Mouse (Mus musculus) lung, postnatal 36 days (tissue): Measurements from ENCODE around the gene Slc12a7.
A peak's percentile ranks its signal among the peaks of the same experiment; 100 is the strongest.
"Not testable (repeated sequence)": the region's sequence is repeated elsewhere in the genome, so short reads cannot be mapped to it uniquely, and the experiment has no call there.

Experiments
- DNase-seq: peaks from one replicate; pipeline ENCODE4 v3.0.0; 2022; ENCODE audit warnings: mixed read lengths

The Slc12a7 gene

GRCm38 (mm10) chr13:73732742-73733700, at the start of gene Slc12a7:
Slc12a7 (plus strand) TSS chr13:73733094.
- DNase-seq: peak; percentile 36

DNA sequence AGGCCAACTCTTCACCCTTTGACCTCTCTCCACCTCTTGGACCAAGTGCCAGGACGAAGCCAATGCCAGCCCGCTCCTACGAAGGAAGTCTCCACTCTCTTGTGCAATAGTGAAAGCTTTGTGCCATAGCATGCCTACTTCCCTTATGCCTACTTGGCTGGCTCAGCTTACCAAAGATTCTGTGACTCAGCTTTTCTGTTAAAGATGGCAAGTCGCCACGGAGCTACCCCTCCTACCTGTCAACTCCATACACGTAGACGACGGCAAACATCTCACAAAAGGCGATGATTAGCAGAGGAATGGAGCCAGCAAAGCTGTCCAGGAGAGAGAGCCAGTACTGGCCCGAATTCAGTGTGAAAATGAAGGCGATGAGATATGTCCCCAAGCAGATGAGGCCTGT, 49.2 kb upstream of the Slc12a7 start:
- peak; percentile 50 for DNase-seq

DNA sequence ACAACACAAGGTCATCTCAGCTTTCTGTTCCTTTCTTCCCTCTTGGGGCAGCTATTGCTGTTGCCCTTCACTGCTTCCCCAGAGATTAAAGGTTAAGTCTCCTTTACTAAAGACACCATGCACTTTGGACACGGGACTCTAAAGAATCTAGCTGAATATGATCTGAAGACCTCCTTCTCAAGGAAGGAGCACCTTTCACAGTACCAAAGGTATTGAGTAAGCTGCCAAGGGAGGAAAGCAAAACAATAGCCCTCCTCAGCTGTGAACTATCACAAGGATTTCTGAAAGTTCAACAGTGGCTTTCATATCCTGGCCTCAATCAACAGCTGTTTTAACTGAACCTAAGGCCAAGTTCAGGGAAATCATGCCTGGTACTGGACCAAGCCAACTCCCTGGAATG, 48.5 kb upstream of the Slc12a7 start:
- DNase-seq: no peak

DNA sequence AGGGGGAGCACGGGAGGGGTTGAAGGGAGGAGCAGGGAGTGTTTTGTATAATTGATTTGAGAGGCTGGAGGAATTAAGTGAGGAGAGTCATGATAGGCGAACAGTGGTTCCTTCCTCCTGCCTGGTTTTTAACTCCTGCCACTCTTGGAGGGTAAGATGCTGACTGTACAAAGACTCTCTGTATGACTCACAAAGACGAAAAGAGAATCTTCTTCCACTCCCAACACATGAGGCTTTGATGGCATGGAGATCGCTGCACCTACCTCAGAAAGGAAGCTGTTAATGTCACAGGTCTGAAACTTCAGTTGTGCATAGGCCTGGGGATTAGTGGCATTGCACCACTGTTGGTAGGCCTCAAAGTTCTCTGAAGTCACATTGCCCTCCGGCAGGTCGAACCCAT, 47.4 kb upstream of the Slc12a7 start:
- no peak for DNase-seq

DNA sequence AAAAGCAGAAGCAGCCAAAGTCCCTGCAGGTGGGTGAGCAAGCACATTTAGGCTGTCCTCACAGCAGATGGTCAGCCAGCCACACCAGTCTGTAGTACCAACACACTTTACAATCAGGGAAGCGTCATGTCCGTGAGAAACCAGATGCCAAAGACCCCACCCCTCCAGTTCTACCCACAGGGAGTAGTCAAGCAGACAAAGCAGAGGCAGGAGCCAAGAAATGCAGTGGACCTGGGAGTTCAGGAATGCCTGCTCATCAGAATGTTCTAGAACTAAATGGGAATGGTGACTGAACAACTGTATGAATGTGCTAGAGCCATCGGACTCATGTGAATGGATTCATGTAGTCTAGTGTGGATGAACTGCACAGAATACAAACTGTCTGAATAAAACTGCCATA, 45.3 kb upstream of the Slc12a7 start:
- no peak for DNase-seq

DNA sequence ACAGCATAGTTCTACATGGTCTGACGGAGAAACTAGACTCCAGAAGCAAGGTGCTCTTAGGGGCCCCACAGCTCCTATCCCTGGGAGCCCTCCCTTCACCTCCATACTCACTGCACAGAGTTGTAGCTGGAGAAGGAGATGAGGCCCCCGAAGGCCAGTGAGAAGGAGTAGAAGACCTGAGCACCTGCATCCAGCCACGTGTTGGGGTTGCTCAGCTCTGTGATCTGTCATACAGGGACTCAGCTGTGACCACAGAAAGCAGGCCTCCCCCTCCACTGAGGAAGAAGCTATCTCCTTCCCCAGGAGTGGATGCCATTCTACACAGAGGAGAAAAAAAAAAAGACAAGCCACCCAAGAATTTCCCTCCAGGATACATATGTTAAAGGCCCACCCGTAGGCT, 44.0 kb upstream of the Slc12a7 start:
- DNase-seq: no peak

- DNase-seq: peak; percentile 76
Measured at GRCm38 (mm10) chr13:73692249-73692868, 40.5 kb upstream of the Slc12a7 start.

GRCm38 (mm10) chr13:73693333-73693732, 39.6 kb upstream of the Slc12a7 start:
- DNase-seq: no peak

DNA sequence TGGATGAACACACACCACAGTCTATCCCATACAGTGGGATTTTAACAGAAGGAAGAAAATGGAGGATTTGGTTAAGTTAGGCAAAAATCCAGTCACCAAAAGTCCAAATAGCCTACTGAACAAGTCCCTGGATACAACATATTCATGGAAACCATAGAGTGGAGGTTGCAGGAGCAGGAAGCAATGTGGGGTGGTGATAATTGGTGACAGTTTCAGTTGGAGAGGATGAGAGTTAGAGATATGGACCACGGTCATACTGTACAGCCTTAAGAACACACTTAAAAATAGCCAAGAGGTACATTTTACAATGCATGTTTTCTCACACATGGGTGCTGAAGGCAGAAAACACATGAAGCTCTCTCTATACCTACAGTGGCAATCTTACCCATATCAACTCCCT, 37.9 kb upstream of the Slc12a7 start:
- no peak for DNase-seq

GRCm38 (mm10) chr13:73696529-73696928, 36.4 kb upstream of the Slc12a7 start:
- DNase-seq: no peak

DNA sequence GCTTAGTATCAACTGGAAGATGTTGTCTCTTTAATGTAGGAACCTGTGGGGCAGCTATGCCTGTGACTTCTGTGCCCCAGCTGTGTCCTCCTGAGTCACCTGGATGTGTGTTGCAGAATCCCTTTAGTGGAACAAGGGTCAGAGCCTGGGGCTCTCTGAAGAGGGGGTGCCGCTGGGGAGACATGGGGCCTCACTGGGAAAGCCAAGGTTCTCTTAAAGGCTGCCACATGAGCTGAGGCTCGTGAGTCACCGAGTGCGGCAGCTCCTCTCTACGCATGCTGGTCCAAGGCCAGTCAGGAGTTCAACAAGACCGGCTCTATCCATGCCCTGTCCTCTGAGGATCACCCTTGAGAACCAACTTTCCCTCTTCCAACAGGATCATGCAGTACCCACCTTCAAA, 33.2 kb upstream of the Slc12a7 start:
- no peak for DNase-seq

DNA sequence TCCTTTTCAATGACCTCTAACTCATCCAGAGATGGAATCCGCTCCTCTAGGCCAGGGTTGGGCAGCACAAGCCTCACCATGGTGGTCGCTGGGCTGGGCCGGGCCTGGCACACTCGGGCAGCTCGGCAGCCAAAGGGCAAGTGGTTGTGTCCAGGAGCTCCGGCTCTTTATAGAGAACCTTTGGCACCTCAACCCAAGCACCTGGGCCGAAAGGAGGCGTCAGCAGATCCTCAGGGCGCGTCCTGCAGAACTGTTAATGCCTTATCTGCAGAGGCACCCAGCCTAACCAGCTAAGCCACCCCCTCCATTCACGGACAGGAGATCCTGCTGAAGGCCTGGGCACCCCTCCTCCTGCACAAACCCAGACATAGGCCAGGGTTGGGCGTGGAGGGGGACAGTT, 32.3 kb upstream of the Slc12a7 start:
- DNase-seq: no peak

GRCm38 (mm10) chr13:73701161-73701883, 31.6 kb upstream of the Slc12a7 start:
- DNase-seq: no peak

GRCm38 (mm10) chr13:73702776-73703175, 30.1 kb upstream of the Slc12a7 start:
- peak; percentile 42 for DNase-seq

- DNase-seq: not testable (repeated sequence)
Measured at GRCm38 (mm10) chr13:73703486-73703885, 29.4 kb upstream of the Slc12a7 start.

DNA sequence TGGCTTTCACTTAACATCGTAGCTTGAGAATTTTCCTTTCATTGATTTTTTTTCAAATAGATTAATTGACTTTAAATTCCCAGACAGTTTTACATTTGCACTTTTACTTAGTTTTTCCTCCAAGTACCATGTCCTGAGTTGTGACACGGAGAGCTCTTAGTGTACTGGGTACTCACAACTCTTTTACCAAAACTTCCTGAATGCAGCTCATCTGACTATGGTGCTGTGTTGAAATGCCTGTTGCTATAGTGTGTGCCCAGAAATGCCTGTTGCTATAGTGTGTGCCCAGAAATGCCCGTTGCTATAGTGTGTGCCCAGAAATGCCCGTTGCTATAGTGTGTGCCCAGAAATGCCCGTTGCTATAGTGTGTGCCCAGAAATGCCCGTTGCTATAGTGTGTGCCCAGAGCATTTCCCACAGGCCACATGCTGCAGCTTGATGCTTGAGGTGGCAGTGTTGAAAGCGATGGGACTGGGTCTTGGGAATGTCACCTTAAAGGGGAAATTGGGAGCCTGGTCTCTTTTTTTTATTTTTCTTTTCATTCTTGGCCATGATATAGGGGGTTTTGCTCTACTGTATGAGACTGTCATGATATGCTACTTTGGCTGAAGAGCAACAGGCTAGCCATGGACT, 28.1 kb upstream of the Slc12a7 start, which contains the start of gene Slc6a19:
Gene Slc6a19 (minus strand): TSS at position 172 of the 632 bp plus-strand sequence.
- DNase-seq: no peak

- no peak for DNase-seq
Measured at GRCm38 (mm10) chr13:73709491-73709890, 23.4 kb upstream of the Slc12a7 start.

GRCm38 (mm10) chr13:73711221-73711620, 21.7 kb upstream of the Slc12a7 start:
- DNase-seq: no peak

DNA sequence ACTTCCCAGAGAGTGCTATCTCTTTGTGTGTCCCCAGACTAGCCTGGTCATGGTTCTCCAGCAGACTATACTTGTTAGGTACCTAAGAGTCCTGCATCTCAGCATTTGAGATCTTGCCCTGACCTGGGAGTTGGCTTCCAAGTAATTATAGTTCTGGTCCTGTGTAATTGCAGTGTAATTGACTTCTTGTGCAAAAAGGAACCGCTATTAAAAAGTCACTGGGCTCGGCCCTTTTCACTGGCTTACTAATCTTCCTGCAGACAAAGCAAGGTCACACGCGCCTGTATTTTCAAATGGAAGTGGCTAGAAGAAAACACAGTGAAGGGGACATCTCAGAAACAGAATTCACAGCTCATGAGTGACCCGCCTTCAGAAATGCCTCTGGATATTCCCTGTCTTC, 21.1 kb upstream of the Slc12a7 start:
- DNase-seq: no peak

DNA sequence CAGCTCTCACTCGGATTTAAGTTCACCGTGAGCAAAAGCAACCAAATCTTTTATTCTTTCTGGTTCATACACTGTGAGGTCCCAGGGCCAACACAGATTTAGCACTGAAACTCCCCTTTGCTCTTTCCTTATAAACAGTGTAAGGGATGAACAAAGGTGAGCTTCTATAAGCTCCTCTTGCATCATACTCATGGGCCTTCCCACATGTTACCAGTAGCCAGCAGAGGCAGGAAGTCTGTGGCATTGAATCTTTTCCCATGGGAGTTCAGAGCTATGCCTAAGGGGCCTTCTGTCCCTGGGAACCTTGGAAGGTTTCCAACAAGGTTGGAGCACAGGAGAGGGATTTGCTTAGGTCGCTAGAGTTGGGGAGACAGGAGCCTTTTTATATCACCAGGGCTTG, 20.7 kb upstream of the Slc12a7 start:
- no peak for DNase-seq

DNA sequence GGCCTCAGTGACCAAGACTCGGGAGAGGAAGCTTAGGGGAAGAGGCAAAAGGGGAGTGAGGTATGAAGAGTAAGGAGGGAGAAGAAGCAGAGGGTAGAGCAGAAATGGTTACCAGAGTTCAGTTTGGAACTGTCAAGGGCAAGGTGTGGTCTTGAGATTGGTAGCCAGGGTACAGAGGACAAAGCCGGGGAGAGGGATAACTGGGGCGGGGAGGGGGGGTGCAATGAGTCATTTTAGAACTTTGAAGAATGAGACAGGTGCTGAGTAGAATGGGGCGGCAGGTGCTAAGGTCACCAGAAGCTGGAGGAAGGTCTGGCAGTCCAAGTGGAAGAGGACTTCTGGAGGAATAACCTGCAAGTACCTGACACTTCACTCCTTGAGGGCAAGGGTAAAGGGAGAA, 19.7 kb upstream of the Slc12a7 start:
- no peak for DNase-seq

DNA sequence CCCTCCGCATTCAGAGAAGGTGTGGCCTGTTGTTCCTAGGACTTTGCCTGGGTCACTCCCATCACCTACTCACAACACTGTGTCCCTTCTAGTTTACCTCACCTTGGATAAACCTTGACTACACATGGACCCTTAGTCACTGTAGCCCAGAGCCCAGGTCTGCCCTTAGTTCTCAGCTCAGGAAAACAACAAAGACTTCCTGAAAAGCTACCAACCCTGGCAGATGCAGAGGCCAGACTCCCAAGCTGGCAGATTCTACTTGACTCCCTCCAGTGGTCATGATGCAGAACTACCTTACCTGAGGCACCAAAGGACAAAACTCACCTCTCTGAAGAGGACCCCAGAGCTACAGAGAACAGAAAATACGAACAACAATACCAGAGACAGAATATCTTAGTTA, 18.9 kb upstream of the Slc12a7 start:
- peak; percentile 15 for DNase-seq

- peak; percentile 93 for DNase-seq
Measured at GRCm38 (mm10) chr13:73718225-73718624, 14.7 kb upstream of the Slc12a7 start.
